Mouse (Mus musculus): ENCODE results near the gene Hcst.

The Hcst gene

GRCm38 (mm10) chr7:30419561-30420499 lies at the start of gene Hcst:
Gene Hcst, minus strand, starts transcription at chr7:30419854.
- no peak for DNase-seq (ENCODE audit: extremely low spot score, low read depth, low spot score)

- no peak for DNase-seq (ENCODE audit: extremely low spot score, low read depth, low spot score)
Measured at GRCm38 (mm10) chr7:30464816-30465300, 45.2 kb upstream of the Hcst start.

DNA sequence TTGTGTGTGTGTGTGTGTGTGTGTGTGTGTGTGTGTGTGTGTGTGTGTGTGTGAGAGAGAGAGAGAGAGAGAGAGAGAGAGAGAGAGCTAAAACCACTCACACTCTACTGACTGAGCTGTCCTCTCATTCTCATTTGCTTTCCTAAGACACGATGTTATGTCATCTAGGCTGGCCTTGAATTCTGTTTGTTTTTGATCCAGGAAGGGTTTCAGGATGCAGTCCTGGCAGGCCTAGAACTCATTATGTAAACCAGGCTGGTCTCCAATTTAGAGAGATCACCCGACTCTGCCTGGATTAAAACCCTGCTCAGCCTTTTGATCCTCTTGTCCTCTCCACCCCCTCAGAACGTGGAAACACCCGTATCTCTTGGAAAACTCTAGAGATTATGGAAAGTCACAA lies 44.3 kb upstream of the Hcst start:
- no peak for DNase-seq (ENCODE audit: extremely low spot score, low read depth, low spot score)

DNA sequence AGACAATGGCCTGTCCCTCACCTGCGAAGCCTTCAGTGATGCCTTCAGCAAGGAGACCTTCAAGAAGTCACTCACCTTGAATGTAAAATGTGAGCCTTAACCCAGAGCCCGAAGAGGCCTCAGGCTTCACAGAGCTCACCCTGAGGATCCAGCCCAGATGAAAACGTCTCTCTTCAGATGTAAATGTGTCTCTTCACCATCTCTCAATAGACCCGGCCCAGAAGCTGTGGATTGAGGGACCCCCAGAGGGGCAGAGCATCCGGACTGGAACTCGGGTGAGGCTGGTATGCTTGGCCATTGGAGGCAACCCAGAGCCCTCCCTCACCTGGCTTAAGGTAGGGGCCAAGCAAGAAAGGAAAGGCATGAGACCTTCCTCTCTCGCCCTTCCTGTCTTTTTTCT lies 43.9 kb upstream of the Hcst start:
- DNase-seq (ENCODE audit: extremely low spot score, low read depth, low spot score): no peak

DNA sequence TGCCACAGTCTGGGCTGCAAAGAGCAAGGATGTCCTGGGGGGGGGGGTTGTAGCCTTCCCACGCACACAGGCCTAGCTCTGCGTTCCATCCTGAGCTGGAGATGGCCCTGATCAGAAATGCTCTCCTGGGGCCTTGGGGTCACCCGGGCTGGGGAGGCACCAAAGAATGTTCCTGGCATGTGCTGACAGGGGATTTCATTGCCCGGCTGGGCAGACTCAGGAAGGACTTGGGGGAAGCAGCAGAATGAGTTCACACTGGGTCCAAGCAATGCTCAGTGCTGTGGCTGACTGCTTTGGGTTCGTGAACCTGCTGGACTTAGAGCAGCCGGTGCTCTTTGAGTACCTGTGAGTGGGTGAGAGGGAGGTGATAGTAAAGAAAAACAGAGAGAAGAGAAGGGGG lies 39.8 kb upstream of the Hcst start:
- no peak for DNase-seq (ENCODE audit: extremely low spot score, low read depth, low spot score)

DNA sequence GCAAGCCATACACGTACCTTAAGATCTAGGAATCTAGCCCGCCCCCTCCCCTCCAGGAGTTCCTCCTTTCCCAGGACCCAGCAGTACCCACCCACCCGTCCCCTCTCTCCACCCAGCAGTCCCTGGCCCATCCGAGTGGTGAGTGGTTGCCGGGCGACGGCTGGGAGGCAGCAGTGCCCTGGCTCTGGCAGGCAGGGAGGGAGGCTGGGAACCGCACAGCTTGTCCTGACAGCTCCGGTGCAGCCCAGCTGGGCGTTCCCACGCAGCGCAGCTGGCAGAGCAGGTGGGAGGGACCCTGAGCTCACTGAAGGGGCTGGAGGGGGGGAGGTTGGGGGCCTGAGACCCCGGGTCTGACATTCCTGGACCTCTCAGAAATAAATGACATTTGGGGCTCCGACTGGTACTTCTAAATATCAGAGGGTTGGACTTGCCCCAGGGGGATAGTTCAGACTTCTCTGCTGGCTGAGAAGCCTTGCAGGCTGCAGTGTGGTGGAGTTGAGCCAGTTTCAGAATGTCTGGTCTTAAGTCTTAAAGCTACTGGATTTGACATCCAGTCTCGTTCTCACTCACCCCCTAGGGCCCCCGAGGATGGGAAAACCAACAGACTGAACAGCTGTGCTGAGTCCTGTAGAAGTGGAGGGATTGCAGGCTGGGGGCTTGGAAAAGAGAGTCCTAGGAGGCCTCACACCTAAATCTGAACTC lies 38.1 kb upstream of the Hcst start, which contains the start of the genes Kirrel2 and Nphs1:
TSS of gene Kirrel2 (minus strand) at position 62 of the 702 bp plus-strand sequence.
TSS of gene Nphs1 (plus strand) at position 687 of the 702 bp plus-strand sequence.
- no peak for DNase-seq (ENCODE audit: extremely low spot score, low read depth, low spot score)

DNA sequence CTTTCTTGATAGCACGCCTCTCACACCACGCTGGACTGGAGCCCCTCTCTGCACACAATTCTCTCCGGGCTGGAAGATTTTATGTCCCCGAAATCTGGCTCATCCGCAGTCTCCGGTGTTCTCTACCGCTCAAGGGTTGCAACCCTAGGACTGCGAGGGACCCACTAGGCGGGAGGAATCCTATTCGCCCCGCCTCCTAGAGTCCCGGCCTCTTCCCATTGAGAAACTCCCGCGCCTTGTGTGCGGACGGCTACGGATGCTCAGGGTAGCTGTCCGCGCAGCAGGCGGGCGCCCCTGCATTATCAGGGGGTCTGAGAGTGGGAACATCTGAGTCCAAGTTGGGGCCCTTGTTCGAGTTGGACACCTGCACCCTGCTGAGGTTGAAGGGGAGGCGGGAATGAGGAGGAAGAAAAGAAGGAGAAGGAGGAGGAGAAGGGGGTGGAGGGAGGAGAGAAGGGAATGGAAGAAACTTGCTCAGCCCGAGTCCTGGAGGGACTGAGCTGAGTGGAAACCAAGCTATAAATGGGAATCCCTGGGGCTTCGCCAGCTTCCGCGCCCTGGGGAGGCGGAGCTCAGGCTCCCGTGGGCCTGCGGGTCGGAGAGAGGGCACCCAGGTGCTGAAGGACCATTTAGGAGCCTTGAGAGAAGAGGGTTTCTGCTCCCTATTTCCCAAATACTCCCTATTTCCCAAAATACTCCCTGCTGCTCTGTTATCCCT lies 37.4 kb upstream of the Hcst start:
- no peak for DNase-seq (ENCODE audit: extremely low spot score, low read depth, low spot score)

GRCm38 (mm10) chr7:30456487-30456886 lies 36.8 kb upstream of the Hcst start:
- DNase-seq (ENCODE audit: extremely low spot score, low read depth, low spot score): no peak

DNA sequence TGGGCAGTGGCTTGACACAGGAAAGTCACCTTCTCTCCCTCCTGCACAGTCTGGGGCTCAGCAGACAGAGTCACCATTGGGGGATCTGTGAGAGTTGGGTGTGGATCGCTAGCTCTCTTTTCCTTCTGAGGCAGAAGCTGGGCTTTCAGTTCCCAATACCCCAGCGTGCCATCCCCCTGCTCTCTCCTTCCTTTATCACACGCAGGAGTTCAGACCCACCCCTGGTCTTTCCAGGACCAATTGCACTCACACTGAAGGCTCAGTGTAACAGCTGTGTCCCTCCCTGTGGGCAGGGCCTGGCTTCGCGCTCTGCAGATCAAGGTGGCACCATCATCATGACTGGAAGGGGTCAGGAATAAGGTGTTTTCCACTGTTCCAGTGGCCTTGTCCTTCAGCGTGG lies 34.6 kb upstream of the Hcst start:
- no peak for DNase-seq (ENCODE audit: extremely low spot score, low read depth, low spot score)

DNA sequence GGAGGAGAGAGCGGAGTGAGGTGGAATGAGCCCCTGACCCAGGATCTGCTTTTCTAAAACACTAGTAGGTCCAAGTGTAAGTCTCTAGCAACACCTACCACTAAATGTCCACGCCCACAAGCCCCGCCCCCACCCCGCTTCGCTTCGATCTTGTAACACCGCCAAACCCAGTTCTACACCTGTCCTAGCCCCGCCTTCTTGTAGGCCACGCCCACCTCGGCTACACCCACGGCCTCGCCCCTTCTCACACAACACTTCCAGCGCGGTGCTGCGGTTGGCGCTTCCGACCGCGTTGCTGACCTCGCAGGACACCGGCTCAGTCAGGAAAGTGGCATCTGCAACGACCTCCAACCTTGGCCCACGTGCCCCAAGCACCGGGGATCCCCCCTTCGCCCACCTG lies 34.1 kb upstream of the Hcst start:
- DNase-seq (ENCODE audit: extremely low spot score, low read depth, low spot score): no peak

DNA sequence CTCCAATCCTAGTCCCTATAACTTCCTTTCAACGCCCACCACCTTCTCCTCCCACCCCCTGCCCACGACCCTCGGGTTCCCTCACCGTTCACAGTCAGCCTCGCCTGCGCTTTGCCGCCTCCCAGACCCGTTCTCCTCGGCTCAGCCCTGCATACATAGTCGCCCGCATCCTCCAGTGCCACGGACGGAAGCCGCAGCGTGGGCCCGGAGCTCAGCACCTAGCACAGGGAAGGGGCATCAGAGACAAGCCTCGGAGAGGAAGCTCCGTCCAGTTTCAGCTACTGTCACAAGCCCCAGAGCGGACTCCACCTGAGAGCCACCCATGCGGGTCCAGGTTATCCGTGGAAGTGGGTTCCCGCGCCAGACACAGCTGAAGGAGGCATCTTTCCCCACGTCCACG lies 33.7 kb upstream of the Hcst start:
- DNase-seq (ENCODE audit: extremely low spot score, low read depth, low spot score): no peak

DNA sequence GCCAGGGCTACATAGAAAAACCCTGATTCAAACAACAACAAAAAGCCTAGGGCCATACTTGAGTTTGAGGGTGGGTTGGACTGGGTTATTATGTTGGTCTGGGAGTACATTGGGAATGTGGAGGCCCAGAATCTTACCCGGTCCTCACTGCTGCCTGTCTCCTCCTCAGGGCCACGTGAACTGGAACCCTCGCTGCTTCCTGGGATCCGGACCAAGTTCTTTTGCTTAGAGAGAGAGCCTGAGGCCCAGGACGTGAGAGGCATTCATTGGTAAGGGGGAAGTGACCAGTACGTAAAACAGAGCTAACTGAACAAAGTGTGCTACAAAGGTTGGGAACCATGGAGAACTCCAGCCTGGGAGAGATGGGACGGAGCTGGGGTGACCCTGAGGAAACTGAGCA lies 30.6 kb upstream of the Hcst start:
- DNase-seq (ENCODE audit: extremely low spot score, low read depth, low spot score): no peak

DNA sequence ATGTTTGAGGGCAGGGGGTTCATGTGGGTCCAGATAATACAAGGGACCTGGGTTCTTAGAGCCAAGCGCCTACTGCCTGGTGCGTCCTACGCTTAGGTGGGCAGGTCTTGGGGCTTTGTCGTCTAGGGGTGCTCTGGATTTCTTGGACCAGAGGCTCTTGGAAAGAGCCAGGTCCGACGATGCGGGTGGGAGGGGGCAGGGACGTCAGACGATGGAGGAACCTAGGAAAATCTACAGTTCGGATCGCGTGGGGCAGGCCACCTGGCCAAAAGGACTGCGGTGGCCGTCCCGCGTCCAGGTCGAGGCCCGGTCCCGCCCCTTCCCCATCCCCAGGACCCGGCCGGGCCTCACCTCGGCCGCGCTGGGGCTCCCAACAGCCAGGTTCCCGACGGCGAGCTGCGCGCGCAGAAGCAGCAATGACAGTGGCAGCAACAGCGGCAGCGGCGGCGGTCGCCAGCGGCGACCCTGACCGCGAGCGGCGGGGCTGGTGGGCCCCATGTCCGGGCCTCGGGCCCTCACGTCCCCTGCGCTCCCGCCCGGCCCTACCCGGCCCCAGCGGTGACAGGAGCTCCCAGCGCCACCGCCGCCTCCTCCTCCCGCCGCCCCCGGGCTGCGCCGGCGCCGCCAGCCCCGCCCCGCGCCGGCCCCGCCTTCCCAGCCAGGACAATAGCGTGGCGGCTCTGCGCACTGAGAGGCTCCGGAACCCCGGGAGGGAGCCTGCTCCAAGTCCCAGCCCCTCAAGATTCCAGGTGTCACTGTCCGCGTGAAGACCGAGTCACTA lies 25.5 kb upstream of the Hcst start, which contains the start of gene Aplp1:
TSS of gene Aplp1 (minus strand) at position 565 of the 781 bp plus-strand sequence.
- no peak for DNase-seq (ENCODE audit: extremely low spot score, low read depth, low spot score)

- DNase-seq (ENCODE audit: extremely low spot score, low read depth, low spot score): no peak
Measured at GRCm38 (mm10) chr7:30444154-30444970, 24.7 kb upstream of the Hcst start.

DNA sequence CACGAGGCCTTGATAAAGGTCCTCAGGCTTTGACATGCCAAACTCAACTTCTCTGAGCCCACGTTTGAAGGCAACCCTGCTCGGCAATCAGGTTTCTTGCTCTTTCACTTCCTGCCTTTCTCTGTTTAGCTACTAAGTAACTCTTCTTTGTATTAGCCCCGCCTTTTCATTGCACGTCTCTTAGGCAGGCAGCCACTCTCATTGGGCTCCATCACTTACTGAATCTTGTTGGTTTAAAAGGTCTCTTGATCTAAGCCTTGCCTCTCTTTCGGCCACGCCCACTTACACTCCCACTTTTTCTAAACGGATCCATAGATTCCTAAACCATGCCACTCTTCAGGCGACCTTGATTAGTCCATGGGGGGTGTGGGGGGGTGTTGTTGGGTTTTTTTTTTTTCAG lies 24.0 kb upstream of the Hcst start:
- no peak for DNase-seq (ENCODE audit: extremely low spot score, low read depth, low spot score)

- DNase-seq (ENCODE audit: extremely low spot score, low read depth, low spot score): no peak
Measured at GRCm38 (mm10) chr7:30440697-30441096, 21.0 kb upstream of the Hcst start.

DNA sequence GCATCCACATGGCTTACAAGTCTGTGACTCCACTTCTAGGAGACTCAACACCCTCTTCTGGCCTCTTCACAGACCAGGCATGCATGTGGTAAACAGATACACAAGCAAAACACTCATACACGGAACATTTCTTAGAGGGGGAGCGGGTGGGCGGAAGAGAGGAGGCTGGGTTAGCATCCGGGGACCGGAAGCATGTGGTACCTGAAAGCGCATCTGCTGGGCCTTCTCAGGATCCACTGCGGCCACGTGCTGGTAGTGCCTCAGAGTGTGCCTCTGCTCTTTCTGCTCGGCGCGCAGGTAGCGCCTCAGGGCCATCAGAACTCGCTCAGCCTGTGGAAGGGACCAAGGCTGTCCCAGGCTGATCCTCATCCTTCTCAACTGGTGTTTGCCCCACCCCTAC lies 20.1 kb upstream of the Hcst start:
- DNase-seq (ENCODE audit: extremely low spot score, low read depth, low spot score): no peak

- no peak for DNase-seq (ENCODE audit: extremely low spot score, low read depth, low spot score)
Measured at GRCm38 (mm10) chr7:30436879-30437278, 17.2 kb upstream of the Hcst start.

GRCm38 (mm10) chr7:30435156-30435555 lies 15.5 kb upstream of the Hcst start:
- no peak for DNase-seq (ENCODE audit: extremely low spot score, low read depth, low spot score)

- DNase-seq (ENCODE audit: extremely low spot score, low read depth, low spot score): no peak
Measured at GRCm38 (mm10) chr7:30434701-30435100, 15.0 kb upstream of the Hcst start.

Data from hindlimb bud, embryonic 11.5 days (tissue).